Mouse (Mus musculus): Measurements from ENCODE around the gene Gm40460. TPM values are rescaled to one million over a fixed set of nuclear protein-coding genes. Genes with fewer than 3 reads are reported as not detected.
"Not testable (repeated sequence)": the region's sequence is repeated elsewhere in the genome, so short reads cannot be mapped to it uniquely, and the experiment has no call there.

Gene Gm40460
- polyA plus RNA-seq, 1 experiment from 2014 or later: not detected

DNA sequence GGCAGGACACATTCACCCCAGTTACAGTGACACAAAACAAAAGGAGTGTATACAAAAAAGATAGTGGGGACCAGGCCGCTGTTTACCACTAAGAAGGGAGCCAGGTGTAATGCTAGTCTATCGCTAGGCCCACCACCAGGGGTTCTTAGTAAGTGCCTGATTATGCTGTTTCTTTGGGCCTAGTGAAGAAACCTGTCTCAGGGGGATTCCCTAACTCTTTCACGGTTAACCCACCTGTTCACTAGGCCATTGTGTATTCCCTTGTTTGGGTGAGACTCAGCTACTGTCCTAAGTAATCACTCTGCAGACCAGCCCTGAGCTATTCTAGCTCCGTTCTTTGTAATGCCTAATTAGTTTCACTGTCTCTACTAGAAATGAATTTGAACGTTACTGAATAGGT, 34.0 kb downstream of the Gm40460 start:
- not testable (repeated sequence) for H3K4me1 ChIP-seq (replicated peaks; ENCODE audit: control insufficient read depth, insufficient read depth, low read length); H3K4me2 ChIP-seq (replicated peaks; ENCODE audit: low read depth, low read length); DNase-seq (ENCODE audit: low spot score); ATAC-seq (ENCODE audit: low FRiP score); H3K9ac ChIP-seq (ENCODE audit: low read depth, low read length); H3K9me3 ChIP-seq (ENCODE audit: control insufficient read depth, low read length); H3K27ac ChIP-seq (ENCODE audit: low read depth, low read length); H3K27me3 ChIP-seq (ENCODE audit: control insufficient read depth, insufficient read depth, low read length); H3K4me3 ChIP-seq (ENCODE audit: low read depth, low read length); H3K36me3 ChIP-seq (ENCODE audit: control insufficient read depth, insufficient read depth, low read length)
- WGBS: 75% methylated on average over 5 of the region's 5 CpGs

DNA sequence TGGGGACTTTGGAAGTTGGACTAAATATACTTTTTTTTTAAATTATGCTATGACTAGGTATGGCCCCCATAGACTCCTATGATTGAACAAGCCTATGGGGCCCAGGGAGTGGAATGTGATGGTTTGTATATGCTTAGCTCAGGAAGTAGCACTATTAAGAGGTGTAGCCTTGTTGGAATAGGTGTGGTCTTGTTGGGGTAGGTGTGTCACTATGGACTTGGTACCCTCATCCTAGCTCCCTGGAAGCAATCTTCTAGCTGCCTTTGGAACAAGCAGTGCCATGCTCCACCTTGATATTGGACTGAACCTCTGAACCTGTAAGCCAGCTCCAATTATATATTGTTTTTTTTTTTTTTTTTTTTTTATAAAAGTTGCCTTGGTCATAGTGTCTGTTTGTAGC, 35.4 kb downstream of the Gm40460 start:
- Histone ChIP-seq H3K9me3 (ENCODE audit: control insufficient read depth, low read length) (no peaks in the 10 kb centered on the region), H3K9ac (ENCODE audit: low read depth, low read length) (no peak overlapping the region), H3K4me1 (replicated peaks; ENCODE audit: control insufficient read depth, insufficient read depth, low read length) (no peaks in the 10 kb centered on the region), H3K36me3 (ENCODE audit: control insufficient read depth, insufficient read depth, low read length) (no peaks in the 10 kb centered on the region), H3K27ac (ENCODE audit: low read depth, low read length) (no peak overlapping the region), H3K27me3 (ENCODE audit: control insufficient read depth, insufficient read depth, low read length) (no peaks in the 10 kb centered on the region), H3K4me2 (replicated peaks; ENCODE audit: low read depth, low read length) (no peak overlapping the region), H3K4me3 (ENCODE audit: low read depth, low read length) (no peak overlapping the region)
- ATAC-seq (ENCODE audit: low FRiP score) (no peak), DNase-seq (ENCODE audit: low spot score) (no peak)

DNA sequence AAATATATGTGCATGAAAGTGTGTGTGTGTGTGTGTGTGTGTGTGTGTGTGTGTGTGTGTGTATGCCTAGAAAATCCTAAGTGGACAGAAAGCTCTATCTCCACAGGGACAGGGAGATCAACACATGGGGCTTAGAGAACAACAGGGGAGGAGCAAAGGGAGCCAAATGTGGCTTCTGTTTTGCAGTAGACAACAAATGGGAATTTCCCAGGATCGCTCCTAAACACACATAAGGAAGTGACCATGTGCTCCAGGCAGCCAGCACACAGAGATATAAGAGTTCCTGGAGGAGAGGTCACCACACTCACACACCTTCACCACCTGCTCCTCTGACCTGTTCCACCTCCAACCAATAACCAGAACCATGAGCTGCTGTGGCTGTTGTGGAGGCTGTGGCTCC, 39.8 kb downstream of the Gm40460 start, which contains the start of gene Krtap5-3:
Krtap5-3 (plus strand) TSS at position 301 of the 400 bp plus-strand sequence.
- 69% methylated on average over 1 of the region's 1 CpGs for WGBS
- H3K9ac ChIP-seq (ENCODE audit: low read depth, low read length): no peak within 1 kb of the TSS
- ATAC-seq (ENCODE audit: low FRiP score): no peak

DNA sequence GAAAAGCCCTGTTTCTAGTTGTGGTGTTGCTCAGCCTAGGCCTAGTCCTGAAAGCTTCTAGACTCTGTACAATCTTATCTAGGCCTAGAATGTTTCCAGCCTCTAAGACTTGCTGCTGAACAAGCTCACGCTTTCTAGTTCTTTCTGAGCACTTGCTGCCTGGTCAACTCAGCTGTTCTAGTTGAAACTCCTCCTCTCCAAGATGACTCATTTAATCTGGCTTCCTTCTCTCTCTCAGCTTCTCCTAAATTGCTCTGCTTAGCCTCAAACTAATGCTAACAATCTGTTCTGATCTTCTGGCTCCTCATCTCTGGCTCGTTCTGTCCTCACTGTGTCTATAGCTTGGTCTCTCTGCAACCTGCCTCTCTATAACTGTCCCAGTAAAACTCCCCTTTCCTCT, 42.1 kb downstream of the Gm40460 start:
- Histone ChIP-seq H3K27me3 (ENCODE audit: control insufficient read depth, insufficient read depth, low read length) (no peaks in the 10 kb centered on the region; the same call in 1 of the 2 replicates), H3K4me1 (replicated peaks; ENCODE audit: control insufficient read depth, insufficient read depth, low read length) (no peaks in the 10 kb centered on the region), H3K36me3 (ENCODE audit: control insufficient read depth, insufficient read depth, low read length) (no peaks in the 10 kb centered on the region), H3K9me3 (ENCODE audit: control insufficient read depth, low read length) (no peaks in the 10 kb centered on the region), H3K4me3 (ENCODE audit: low read depth, low read length) (no peak overlapping the region), H3K9ac (ENCODE audit: low read depth, low read length) (no peak overlapping the region), H3K27ac (ENCODE audit: low read depth, low read length) (no peak overlapping the region), H3K4me2 (replicated peaks; ENCODE audit: low read depth, low read length) (no peak overlapping the region)
- ATAC-seq (ENCODE audit: low FRiP score): no peak
- DNase-seq (ENCODE audit: low spot score): no peak
- WGBS: 83% methylated on average over 2 of the region's 2 CpGs

More for the DNA sequence above, 39.8 kb downstream of the Gm40460 start, which contains the start of gene Krtap5-3:
- Histone ChIP-seq H3K27ac (ENCODE audit: low read depth, low read length) (no peak within 1 kb of the TSS), H3K4me2 (replicated peaks; ENCODE audit: low read depth, low read length) (no peak within 1 kb of the TSS), H3K4me3 (ENCODE audit: low read depth, low read length) (no peak within 1 kb of the TSS), H3K9me3 (ENCODE audit: control insufficient read depth, low read length) (no peaks in the 10 kb centered on the region), H3K36me3 (ENCODE audit: control insufficient read depth, insufficient read depth, low read length) (no peaks in the 10 kb centered on the region), H3K4me1 (replicated peaks; ENCODE audit: control insufficient read depth, insufficient read depth, low read length) (no peaks in the 10 kb centered on the region), H3K27me3 (ENCODE audit: control insufficient read depth, insufficient read depth, low read length) (no peaks in the 10 kb centered on the region; the same call in 1 of the 2 replicates)
- DNase-seq (ENCODE audit: low spot score): no peak

Other genes with a start within 250 kb of the Gm40460 start
- gene Mob2, start 180.0 kb downstream of the Gm40460 start, polyA plus RNA-seq (2014; fragmentation: Nextera tagmentation; extraction: Ambion mirVana): 53.3 and 59.8 TPM in 2 replicates
- 19.1 and 20.9 TPM in 2 replicates for gene Dusp8, start 145.2 kb downstream of the Gm40460 start, polyA plus RNA-seq (2014; fragmentation: Nextera tagmentation; extraction: Ambion mirVana)
- gene Gm45618, start 120.3 kb downstream of the Gm40460 start, polyA plus RNA-seq (2014; fragmentation: Nextera tagmentation; extraction: Ambion mirVana): not detected in 2 replicates
- gene Gm39115, start 105.0 kb downstream of the Gm40460 start, polyA plus RNA-seq (2014; fragmentation: Nextera tagmentation; extraction: Ambion mirVana): not detected in 2 replicates
- not detected in 2 replicates for gene Gm45337, start 96.5 kb downstream of the Gm40460 start, polyA plus RNA-seq (2014; fragmentation: Nextera tagmentation; extraction: Ambion mirVana)
- not detected in 2 replicates for gene Gm29735, start 84.0 kb downstream of the Gm40460 start, polyA plus RNA-seq (2014; fragmentation: Nextera tagmentation; extraction: Ambion mirVana)
- gene Gm4553, start 75.3 kb downstream of the Gm40460 start, polyA plus RNA-seq (2014; fragmentation: Nextera tagmentation; extraction: Ambion mirVana): not detected in 2 replicates
- not detected in 2 replicates for gene Krtap5-2, start 65.1 kb downstream of the Gm40460 start, polyA plus RNA-seq (2014; fragmentation: Nextera tagmentation; extraction: Ambion mirVana)
- not detected in 2 replicates for gene Gm10153, start 50.7 kb downstream of the Gm40460 start, polyA plus RNA-seq (2014; fragmentation: Nextera tagmentation; extraction: Ambion mirVana)
- gene Krtap5-3, start 39.7 kb downstream of the Gm40460 start, polyA plus RNA-seq (2014; fragmentation: Nextera tagmentation; extraction: Ambion mirVana): not detected in 2 replicates
- not detected in 2 replicates for gene Gm7579, start 29.2 kb downstream of the Gm40460 start, polyA plus RNA-seq (2014; fragmentation: Nextera tagmentation; extraction: Ambion mirVana)
- not detected in 2 replicates for gene Krtap5-5, start 11.1 kb downstream of the Gm40460 start, polyA plus RNA-seq (2014; fragmentation: Nextera tagmentation; extraction: Ambion mirVana)
- not detected in 2 replicates for gene Gm2431, start 17.3 kb upstream of the Gm40460 start, polyA plus RNA-seq (2014; fragmentation: Nextera tagmentation; extraction: Ambion mirVana)
- not detected in 2 replicates for gene Gm4559, start 33.3 kb upstream of the Gm40460 start, polyA plus RNA-seq (2014; fragmentation: Nextera tagmentation; extraction: Ambion mirVana)
- not detected in 2 replicates for gene Krtap5-1, start 56.0 kb upstream of the Gm40460 start, polyA plus RNA-seq (2014; fragmentation: Nextera tagmentation; extraction: Ambion mirVana)
- not detected in 2 replicates for gene Krtap5-4, start 62.5 kb upstream of the Gm40460 start, polyA plus RNA-seq (2014; fragmentation: Nextera tagmentation; extraction: Ambion mirVana)
- gene Ifitm10, start 132.7 kb upstream of the Gm40460 start, polyA plus RNA-seq (2014; fragmentation: Nextera tagmentation; extraction: Ambion mirVana): 0.39 and 0.47 TPM in 2 replicates
- gene Gm49369, start 141.6 kb upstream of the Gm40460 start, polyA plus RNA-seq (2014; fragmentation: Nextera tagmentation; extraction: Ambion mirVana): not detected in 2 replicates
- gene Ctsd, start 147.0 kb upstream of the Gm40460 start, polyA plus RNA-seq (2014; fragmentation: Nextera tagmentation; extraction: Ambion mirVana): 168 and 200 TPM in 2 replicates
- not detected in 2 replicates for gene Syt8, start 193.8 kb upstream of the Gm40460 start, polyA plus RNA-seq (2014; fragmentation: Nextera tagmentation; extraction: Ambion mirVana)
- 1.4 and 1.7 TPM in 2 replicates for gene Tnni2, start 200.7 kb upstream of the Gm40460 start, polyA plus RNA-seq (2014; fragmentation: Nextera tagmentation; extraction: Ambion mirVana)
- gene Lsp1, start 219.7 kb upstream of the Gm40460 start, polyA plus RNA-seq (2014; fragmentation: Nextera tagmentation; extraction: Ambion mirVana): 16.1 and 18.7 TPM in 2 replicates

All from hindbrain, embryonic 11.5 days (tissue).